Mouse (Mus musculus) heart, embryonic 11.5 days (tissue): Measurements from ENCODE around the gene Slfn8. TPM values are rescaled to one million over a fixed set of nuclear protein-coding genes. Genes with fewer than 3 reads are reported as not detected.
"Not testable (repeated sequence)": the region's sequence is repeated elsewhere in the genome, so short reads cannot be mapped to it uniquely, and the experiment has no call there.

Source experiments
- ATAC-seq: fragments of 200-750 bp; cut with Nextera tagmentation; replicated peaks from 2 replicates; pipeline ENCODE4 v1.8.0; 2017; ENCODE audit warnings: moderate library complexity; ENCODE audit not compliant: insufficient number of reproducible peaks, low FRiP score, low TSS enrichment
- H3K27ac ChIP-seq: fragments of 300-500 bp; sonication (generic); 2 replicates; pipeline ENCODE4 v1.5.1; 2014; ENCODE audit warnings: mild to moderate bottlenecking, low read depth, low read length
- H3K27me3 ChIP-seq: fragments of 300-500 bp; sonication (generic); 2 replicates; pipeline ENCODE4 v1.6.1; 2014; ENCODE audit warnings: mild to moderate bottlenecking, low read length, mixed read lengths; ENCODE audit not compliant: control insufficient read depth, insufficient read depth
- H3K36me3 ChIP-seq: fragments of 300-500 bp; sonication (generic); 2 replicates; pipeline ENCODE4 v1.6.1; 2014; ENCODE audit warnings: mild to moderate bottlenecking, low read length, moderate library complexity, mixed read lengths; ENCODE audit not compliant: control insufficient read depth, insufficient read depth
- H3K4me1 ChIP-seq: fragments of 300-500 bp; sonication (generic); 2 replicates; pipeline ENCODE4 v1.6.1; 2014; ENCODE audit warnings: low read length; ENCODE audit not compliant: control insufficient read depth, insufficient read depth
- H3K4me2 ChIP-seq: fragments of 300-500 bp; sonication (generic); 2 replicates; pipeline ENCODE4 v1.6.1; 2014; ENCODE audit warnings: mild to moderate bottlenecking, moderate library complexity
- H3K4me3 ChIP-seq: fragments of 300-500 bp; sonication (generic); 2 replicates; pipeline ENCODE4 v1.5.1; 2014; ENCODE audit warnings: low read depth, low read length
- H3K9ac ChIP-seq: fragments of 300-500 bp; sonication (generic); 2 replicates; pipeline ENCODE4 v1.6.1; 2014; ENCODE audit warnings: mild to moderate bottlenecking, low read depth, low read length, moderate library complexity
- H3K9me3 ChIP-seq: fragments of 300-500 bp; sonication (generic); replicated peaks from 2 replicates; pipeline ENCODE4 v1.6.1; 2016; ENCODE audit warnings: low read length; ENCODE audit not compliant: control insufficient read depth
- WGBS: fragments of 180-500 bp; shearing (Covaris S2); extraction: QIAGEN DNeasy Blood & Tissue Kit; methylation state at CpG from one replicate; pipeline ENCODE4 v1.1.7; 2014; ENCODE audit not compliant: insufficient replicate concordance; 5-methylcytosine and 5-hydroxymethylcytosine counted together
- polyA plus RNA-seq: library from polyadenylated mRNA; unstranded; fragments of >200 nt; fragmentation: Nextera tagmentation; extraction: Ambion mirVana; gene quantifications from 2 replicates; pipeline ENCODE4 v1.2.1, GENCODE M21; 2014

Slfn8 gene
- polyA plus RNA-seq, 1 experiment from 2014 or later, result 0.29 TPM

DNA sequence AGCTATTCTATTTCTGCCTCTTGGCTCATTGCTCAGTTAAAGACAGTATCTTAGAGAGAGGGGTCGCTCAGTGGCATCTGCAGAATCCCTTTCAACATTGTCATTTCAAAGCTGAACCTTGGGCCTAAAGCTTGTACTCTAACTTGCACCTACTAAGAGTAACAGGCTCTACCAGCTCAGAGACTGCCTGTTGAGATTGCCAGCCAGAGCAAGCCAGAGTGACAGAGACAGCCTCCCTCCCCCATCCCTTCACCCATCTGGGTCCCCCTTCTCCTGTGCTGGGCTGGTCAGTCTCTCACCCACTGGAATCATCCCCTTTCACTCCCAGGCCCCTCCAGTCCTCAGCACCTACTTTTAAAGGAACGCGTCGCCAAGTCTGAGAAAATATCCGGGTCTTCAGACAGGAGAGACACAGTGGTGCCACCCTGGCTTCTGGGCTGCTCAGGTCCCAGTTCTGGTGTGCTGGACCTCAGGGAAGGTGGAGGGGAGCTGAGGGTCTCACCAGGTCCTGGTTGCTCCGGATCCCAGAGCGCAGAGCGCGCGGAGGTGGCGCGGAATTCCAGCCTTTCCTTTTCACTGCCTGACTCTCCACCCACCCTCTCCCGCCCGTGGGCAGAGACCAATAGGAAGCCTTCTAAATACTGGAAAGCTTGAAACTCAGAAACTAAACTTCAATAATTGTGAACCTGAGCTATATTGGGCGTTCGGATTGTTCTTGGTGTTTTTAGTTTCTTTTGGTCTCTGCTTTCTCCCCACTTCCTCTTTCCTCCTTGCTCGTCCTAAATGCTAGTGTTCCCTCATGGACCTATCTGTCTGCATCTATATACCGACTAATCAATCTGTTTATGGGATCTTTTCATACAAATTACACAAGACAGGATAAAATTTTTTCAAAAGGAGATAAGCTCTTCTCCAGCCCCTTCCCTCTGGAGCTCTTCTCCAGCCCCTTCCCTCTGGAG, 770 bp downstream of the Slfn8 start:
- not testable (repeated sequence) for H3K27ac ChIP-seq

GRCm38 (mm10) chr11:83016093-83016492, 4.5 kb downstream of the Slfn8 start:
- no peak for ATAC-seq
- no peak overlapping the region for H3K9ac ChIP-seq
- no peaks in the 10 kb centered on the region for H3K9me3 ChIP-seq
- no peak overlapping the region for H3K4me3 ChIP-seq
- H3K27ac ChIP-seq, result no peak overlapping the region
- no peaks in the 10 kb centered on the region for H3K4me1 ChIP-seq
- H3K36me3 ChIP-seq, result no peaks in the 10 kb centered on the region
- no peak overlapping the region for H3K4me2 ChIP-seq
- no peaks in the 10 kb centered on the region for H3K27me3 ChIP-seq

More for the DNA sequence above, 770 bp downstream of the Slfn8 start:
- not testable (repeated sequence) for H3K4me3 ChIP-seq, H3K9ac ChIP-seq, ATAC-seq, H3K36me3 ChIP-seq, H3K9me3 ChIP-seq, H3K4me2 ChIP-seq, H3K27me3 ChIP-seq, H3K4me1 ChIP-seq
- WGBS, result 70% methylated on average over 18 of the region's 18 CpGs

GRCm38 (mm10) chr11:83013356-83013755, 7.3 kb downstream of the Slfn8 start:
- no peak for ATAC-seq
- H3K4me3 ChIP-seq, result no peak overlapping the region
- 84% methylated on average over 1 of the region's 1 CpGs for WGBS
- H3K9ac ChIP-seq, result no peak overlapping the region
- no peaks in the 10 kb centered on the region for H3K36me3 ChIP-seq
- H3K27me3 ChIP-seq, result no peaks in the 10 kb centered on the region
- no peak overlapping the region for H3K27ac ChIP-seq
- H3K4me2 ChIP-seq, result no peak overlapping the region
- no peaks in the 10 kb centered on the region for H3K9me3 ChIP-seq
- no peaks in the 10 kb centered on the region for H3K4me1 ChIP-seq

- WGBS, result 4% methylated on average over 14 of the region's 14 CpGs
- Histone ChIP-seq H3K36me3 (no peaks in the 10 kb centered on the region), H3K9me3 (no peaks in the 10 kb centered on the region), H3K4me2 (peak within 1 kb of the TSS; percentile 71), H3K27me3 (no peaks in the 10 kb centered on the region), H3K9ac (peak within 1 kb of the TSS; percentile 72), H3K4me3 (peak within 1 kb of the TSS; percentile 52), H3K27ac (peak within 1 kb of the TSS; percentile 55; the same call in 1 of the 2 replicates), H3K4me1 (0 out of 2 replicates have a peak, but pooled peaks cover 2% of the 10 kb centered on the region)
- ATAC-seq, result no peak
These were observed 29.0 kb downstream of the Slfn8 start, which contains the start of gene Slfn9 for GRCm38 (mm10) chr11:82991469-82992166. Gene Slfn9 (minus strand): TSS chr11:82991830.

- peak overlapping the region; percentile 55; the same call in 1 of the 2 replicates for H3K27ac ChIP-seq
- H3K4me1 ChIP-seq, H3K9me3 ChIP-seq, H3K36me3 ChIP-seq, H3K27me3 ChIP-seq: not testable (repeated sequence)
- H3K4me2 ChIP-seq, result peak overlapping the region; percentile 71
- ATAC-seq, result peak; percentile 55; the same call in 1 of the 2 replicates
- peak overlapping the region; percentile 72 for H3K9ac ChIP-seq
- 3% methylated on average over 19 of the region's 19 CpGs for WGBS
- H3K4me3 ChIP-seq, result peak overlapping the region; percentile 52
These were observed 29.8 kb downstream of the Slfn8 start for GRCm38 (mm10) chr11:82990612-82991385.

DNA sequence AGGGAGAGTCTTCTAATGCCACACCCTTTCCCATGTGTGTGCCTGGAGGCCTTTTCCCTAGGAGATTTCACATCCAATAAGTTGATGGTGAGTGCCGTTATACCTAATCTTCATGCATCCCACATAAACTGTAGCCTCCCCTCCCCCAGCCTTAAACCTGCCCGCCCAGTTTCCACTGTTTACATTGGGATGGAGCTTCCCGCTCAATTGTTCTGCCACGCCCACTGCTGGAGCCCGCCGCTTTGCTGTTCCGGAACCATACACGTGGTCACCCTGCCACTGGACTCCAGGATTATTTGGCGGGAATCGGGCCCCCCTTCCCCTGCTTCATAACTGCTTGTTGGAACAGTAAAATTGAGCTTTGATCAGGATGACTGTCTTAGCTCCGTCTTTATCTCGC, 31.3 kb downstream of the Slfn8 start:
- Histone ChIP-seq H3K36me3 (peaks cover 4% of the 10 kb centered on the region; the same call in 1 of the 2 replicates), H3K9ac (no peak overlapping the region), H3K4me2 (peak overlapping the region; percentile 71), H3K4me3 (0 out of 2 replicates have a peak overlapping the region, but pooled peaks have one; percentile 9), H3K27me3 (no peaks in the 10 kb centered on the region), H3K4me1 (0 out of 2 replicates have a peak, but pooled peaks cover 2% of the 10 kb centered on the region), H3K9me3 (0 out of 2 replicates have a peak, but pooled peaks cover 3% of the 10 kb centered on the region), H3K27ac (no peak overlapping the region)
- WGBS, result 28% methylated on average over 12 of the region's 12 CpGs
- no peak for ATAC-seq

GRCm38 (mm10) chr11:82987621-82988020, 33.0 kb downstream of the Slfn8 start:
- Histone ChIP-seq H3K4me3 (no peak overlapping the region), H3K9me3 (0 out of 2 replicates have a peak, but pooled peaks cover 3% of the 10 kb centered on the region), H3K9ac (no peak overlapping the region), H3K27me3 (no peaks in the 10 kb centered on the region), H3K36me3 (peaks cover 4% of the 10 kb centered on the region; the same call in 1 of the 2 replicates), H3K27ac (no peak overlapping the region), H3K4me2 (no peak overlapping the region), H3K4me1 (0 out of 2 replicates have a peak, but pooled peaks cover 2% of the 10 kb centered on the region)
- WGBS, result 78% methylated on average over 6 of the region's 6 CpGs
- no peak for ATAC-seq

DNA sequence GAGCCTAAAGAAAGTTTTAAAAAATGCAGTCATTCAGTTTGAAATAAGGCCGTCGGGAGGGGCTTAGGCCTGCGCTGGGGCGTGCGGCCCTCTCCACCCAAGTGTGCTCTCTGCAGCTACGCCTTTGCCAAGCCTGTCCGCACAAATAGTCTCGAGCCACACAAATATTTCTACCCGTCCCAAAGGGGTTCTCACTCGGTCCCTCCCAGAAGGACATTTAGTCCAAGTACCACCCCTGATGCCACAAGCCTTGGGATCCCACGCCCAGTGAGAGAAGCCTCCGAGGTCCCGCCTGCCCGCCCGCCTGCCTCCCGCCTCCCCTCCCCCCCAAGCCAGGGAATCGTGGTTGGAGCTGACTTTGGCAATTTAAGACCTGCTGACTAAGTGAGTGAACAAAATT, 37.4 kb downstream of the Slfn8 start:
- Histone ChIP-seq H3K4me2 (no peak overlapping the region), H3K4me1 (no peaks in the 10 kb centered on the region), H3K9ac (no peak overlapping the region), H3K36me3 (peaks cover 6% of the 10 kb centered on the region), H3K4me3 (no peak overlapping the region), H3K27ac (no peak overlapping the region), H3K9me3 (0 out of 2 replicates have a peak, but pooled peaks cover 3% of the 10 kb centered on the region), H3K27me3 (no peaks in the 10 kb centered on the region)
- WGBS, result 78% methylated on average over 17 of the region's 17 CpGs
- ATAC-seq, result no peak
